Mouse (Mus musculus) myocyte (in vitro differentiated cells): ENCODE measurements around the gene 4930518I15Rik. TPM values are rescaled to one million over a fixed set of nuclear protein-coding genes. Genes with fewer than 3 reads are reported as not detected.

Experiments used
- H3K27me3 ChIP-seq: one replicate; pipeline ENCODE4 v1.6.1; 2011; ENCODE audit not compliant: control insufficient read depth, insufficient read depth, insufficient read length
- H3K36me3 ChIP-seq: one replicate; pipeline ENCODE4 v1.6.1; 2011; ENCODE audit not compliant: control insufficient read depth, insufficient read depth
- H3K4me2 ChIP-seq: one replicate; pipeline ENCODE4 v1.6.1; 2011; ENCODE audit warnings: low read depth, control low read depth
- H3K4me3 ChIP-seq: one replicate; pipeline ENCODE4 v1.5.1; 2011; ENCODE audit warnings: mild to moderate bottlenecking, control low read depth, moderate library complexity
- H3K79me2 ChIP-seq: one replicate; pipeline ENCODE4 v1.6.1; 2011; ENCODE audit not compliant: control insufficient read depth, insufficient read depth
- H3ac ChIP-seq: one replicate; pipeline ENCODE4 v1.6.1; 2011; ENCODE audit not compliant: control insufficient read depth, insufficient read length
- CEBPB ChIP-seq: IDR thresholded peaks from 2 replicates; pipeline ENCODE4 v1.6.1; 2011; ENCODE audit warnings: mild to moderate bottlenecking, moderate library complexity; ENCODE audit not compliant: poor library complexity, insufficient read depth, severe bottlenecking
- E2F4 ChIP-seq: IDR thresholded peaks from one replicate; pipeline ENCODE4 v1.6.1; 2011; ENCODE audit warnings: mild to moderate bottlenecking, control low read depth, moderate library complexity; ENCODE audit not compliant: insufficient read depth
- MAX ChIP-seq: IDR thresholded peaks from one replicate; pipeline ENCODE4 v1.6.1; 2011; ENCODE audit warnings: low read depth, mild to moderate bottlenecking, control low read depth
- MYOD1 ChIP-seq, 3 experiments: IDR thresholded peaks; one replicate each; pipeline ENCODE4 v1.6.1; 2011; ENCODE audit warnings: control low read depth in 2 of 3, low read depth in 2 of 3, mild to moderate bottlenecking in 2 of 3, moderate library complexity in 1 of 3; ENCODE audit not compliant: insufficient read length in 2 of 3, control insufficient read depth in 1 of 3
- MYOG ChIP-seq, 3 experiments: IDR thresholded peaks; one replicate each; pipeline ENCODE4 v1.6.1; 2011; ENCODE audit warnings: control low read depth in 2 of 3, low read depth in 2 of 3, mild to moderate bottlenecking in 2 of 3; ENCODE audit not compliant: insufficient read length in 2 of 3, control insufficient read depth in 1 of 3, insufficient read depth in 1 of 3
- POLR2A ChIP-seq: IDR thresholded peaks from one replicate; pipeline ENCODE4 v1.6.1; 2011; ENCODE audit warnings: low read depth, mild to moderate bottlenecking, control low read depth, moderate library complexity; ENCODE audit not compliant: insufficient read length
- POLR2AphosphoS2 ChIP-seq: IDR thresholded peaks from one replicate; pipeline ENCODE4 v1.6.1; 2011; ENCODE audit warnings: low read depth, control low read depth; ENCODE audit not compliant: insufficient read length
- REST ChIP-seq: IDR thresholded peaks from one replicate; pipeline ENCODE4 v1.6.1; 2011; ENCODE audit warnings: mild to moderate bottlenecking, control low read depth, moderate library complexity; ENCODE audit not compliant: insufficient read depth, insufficient read length
- SRF ChIP-seq: IDR thresholded peaks from one replicate; pipeline ENCODE4 v1.6.1; 2011; ENCODE audit warnings: low read depth; ENCODE audit not compliant: control insufficient read depth, insufficient read length
- TCF12 ChIP-seq: IDR thresholded peaks from one replicate; pipeline ENCODE4 v1.6.1; 2011; ENCODE audit warnings: mild to moderate bottlenecking, control low read depth; ENCODE audit not compliant: poor library complexity, insufficient read depth, severe bottlenecking
- TCF3 ChIP-seq: IDR thresholded peaks from one replicate; pipeline ENCODE4 v1.6.1; 2011; ENCODE audit warnings: low read depth, control low read depth; ENCODE audit not compliant: insufficient read length
- USF1 ChIP-seq: IDR thresholded peaks from one replicate; pipeline ENCODE4 v1.6.1; 2011; ENCODE audit warnings: low read depth, mild to moderate bottlenecking, control low read depth, moderate library complexity
- polyA plus RNA-seq: library from polyadenylated mRNA; unstranded; fragments of >200 nt; fragmentation: generic; extraction: Trizol; gene quantifications from one replicate; pipeline ENCODE4 v1.2.1, GENCODE M21; 2012; ENCODE audit warnings: missing spikeins

The 4930518I15Rik gene
- polyA plus RNA-seq, 1 experiment = 0.26 TPM

DNA sequence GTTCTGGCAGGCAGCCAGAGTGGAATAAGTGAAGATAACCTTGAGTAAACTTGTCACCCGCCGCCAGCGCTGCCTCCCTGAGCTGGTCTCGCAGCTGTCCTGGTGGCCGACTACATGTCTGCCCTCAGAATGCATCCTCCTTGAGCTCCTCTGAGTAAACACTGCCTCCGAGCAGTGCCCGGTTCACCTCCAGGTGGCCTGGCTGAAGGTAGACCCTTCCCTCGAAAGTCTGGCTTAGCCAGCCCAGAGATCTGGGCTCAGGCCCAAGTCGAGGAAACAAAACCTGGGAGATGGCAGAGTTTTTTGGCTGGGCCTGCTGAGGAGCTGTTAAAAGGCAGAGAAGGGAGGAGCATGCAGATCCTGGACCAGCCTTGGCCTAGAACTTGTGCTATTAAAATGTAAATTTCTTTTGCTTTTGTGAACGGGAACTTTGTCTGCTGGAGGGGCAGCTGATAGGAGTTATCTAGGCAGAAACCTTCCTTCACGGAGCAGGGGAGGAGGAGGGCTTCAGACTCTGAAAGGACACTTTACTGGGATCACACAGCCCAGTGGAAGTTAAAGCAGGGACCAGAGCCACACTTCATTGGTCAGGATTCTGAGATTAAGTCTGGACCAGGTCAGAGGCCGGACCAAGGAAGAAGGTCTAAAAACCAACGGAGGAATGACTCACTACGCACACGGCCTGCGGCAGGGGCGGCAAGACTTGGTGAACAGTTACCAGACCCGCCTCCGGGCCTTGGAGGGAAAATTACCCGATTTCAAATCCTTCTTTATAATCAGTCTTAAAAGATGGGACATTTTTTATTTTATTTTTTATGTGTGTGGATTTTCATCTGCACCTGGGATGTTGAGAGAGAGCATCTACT is 15.7 kb downstream of the 4930518I15Rik start:
- Histone ChIP-seq H3K27me3 (no peaks in the 10 kb centered on the region), H3K4me3 (peak overlapping the region; percentile 56), H3K36me3 (no peaks in the 10 kb centered on the region), H3K4me2 (peak overlapping the region; percentile 100), H3K79me2 (peaks cover 33% of the 10 kb centered on the region), H3ac (peak overlapping the region; percentile 86)
- TF ChIP-seq TCF12 (no peak), POLR2AphosphoS2 (no peak), MYOD1 (IDR thresholded peaks at IDR 0.05; ENCODE audit: control insufficient read depth in 1 of 3, insufficient read length in 2 of 3, low read depth in 2 of 3) (peak in 2 of 3 experiments; percentile 42 to 80), MAX (no peak), REST (no peak), MYOG (IDR thresholded peaks at IDR 0.05; ENCODE audit: control insufficient read depth in 1 of 3, insufficient read depth in 1 of 3, insufficient read length in 2 of 3, low read depth in 2 of 3) (peak in 2 of 3 experiments; percentile 70 to 80), POLR2A (no peak), SRF (no peak), CEBPB (no peak), USF1 (no peak), E2F4 (peak; percentile 65), TCF3 (no peak)

DNA sequence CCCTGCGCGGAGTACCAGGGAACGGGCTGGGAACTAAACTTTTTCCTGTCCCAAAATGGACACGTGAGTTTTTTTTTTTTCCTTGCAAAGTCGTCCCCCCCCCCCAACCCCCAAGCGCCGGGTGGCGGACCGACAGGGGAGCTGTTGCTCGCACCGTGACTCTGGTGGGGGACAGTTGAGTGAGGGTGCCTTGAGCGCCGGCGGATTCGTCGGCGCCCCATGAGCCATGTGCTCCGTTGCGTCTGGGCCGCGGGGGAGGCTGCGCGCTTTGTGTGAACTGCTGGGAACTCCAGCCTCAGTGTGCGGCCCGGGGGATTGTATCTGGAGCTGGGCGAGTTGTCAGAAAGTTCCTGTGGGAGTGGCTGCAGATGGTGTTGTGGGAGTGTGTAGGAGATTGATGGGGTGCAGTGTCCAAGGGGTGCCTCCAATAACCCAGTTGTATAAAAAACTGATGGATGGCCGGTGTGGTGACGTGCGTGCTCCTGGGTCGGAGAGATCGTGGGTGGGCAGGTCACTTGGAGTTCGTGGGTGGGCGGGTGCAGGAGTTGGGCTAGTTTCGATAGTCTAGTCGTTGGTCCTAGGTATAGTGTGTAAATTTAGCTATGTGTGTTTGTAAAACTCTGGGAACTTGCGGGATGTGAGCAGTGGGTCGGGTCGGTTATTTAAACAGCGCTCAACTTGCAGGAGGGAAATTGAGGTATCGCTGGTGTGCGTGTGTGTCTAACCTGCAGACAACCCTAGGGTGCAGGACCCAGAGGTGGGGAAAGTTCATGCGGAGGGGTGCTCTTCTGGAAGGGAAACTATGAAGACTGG is 16.5 kb downstream of the 4930518I15Rik start:
- no peaks in the 10 kb centered on the region for H3K36me3 ChIP-seq
- peak overlapping the region; percentile 56 for H3K4me3 ChIP-seq
- H3ac ChIP-seq = peak overlapping the region; percentile 86
- peak overlapping the region; percentile 100 for H3K4me2 ChIP-seq
- peaks cover 33% of the 10 kb centered on the region for H3K79me2 ChIP-seq
- TF ChIP-seq POLR2AphosphoS2 (peak; percentile 42), MYOG (IDR thresholded peaks at IDR 0.05; ENCODE audit: control insufficient read depth in 1 of 3, insufficient read depth in 1 of 3, insufficient read length in 2 of 3, low read depth in 2 of 3) (peak in 1 of 3 experiments; percentile 2), CEBPB (no peak), POLR2A (peak; percentile 67)
- H3K27me3 ChIP-seq = no peaks in the 10 kb centered on the region

- TF ChIP-seq USF1 (no peak), SRF (no peak), MYOG (IDR thresholded peaks at IDR 0.05; ENCODE audit: control insufficient read depth in 1 of 3, insufficient read depth in 1 of 3, insufficient read length in 2 of 3, low read depth in 2 of 3) (peak in 1 of 3 experiments; percentile 63), MAX (no peak), POLR2A (no peak), REST (no peak), TCF3 (no peak), E2F4 (no peak), MYOD1 (IDR thresholded peaks at IDR 0.05; ENCODE audit: control insufficient read depth in 1 of 3, insufficient read length in 2 of 3, low read depth in 2 of 3) (peak in 1 of 3 experiments; percentile 5), POLR2AphosphoS2 (no peak), TCF12 (no peak), CEBPB (no peak)
- Histone ChIP-seq H3K27me3 (no peaks in the 10 kb centered on the region), H3K36me3 (no peaks in the 10 kb centered on the region), H3ac (peak overlapping the region; percentile 86), H3K79me2 (peaks cover 33% of the 10 kb centered on the region), H3K4me2 (peak overlapping the region; percentile 100), H3K4me3 (peak overlapping the region; percentile 56)
These were observed 17.3 kb downstream of the 4930518I15Rik start for GRCm38 (mm10) chr2:156840301-156841027.

DNA sequence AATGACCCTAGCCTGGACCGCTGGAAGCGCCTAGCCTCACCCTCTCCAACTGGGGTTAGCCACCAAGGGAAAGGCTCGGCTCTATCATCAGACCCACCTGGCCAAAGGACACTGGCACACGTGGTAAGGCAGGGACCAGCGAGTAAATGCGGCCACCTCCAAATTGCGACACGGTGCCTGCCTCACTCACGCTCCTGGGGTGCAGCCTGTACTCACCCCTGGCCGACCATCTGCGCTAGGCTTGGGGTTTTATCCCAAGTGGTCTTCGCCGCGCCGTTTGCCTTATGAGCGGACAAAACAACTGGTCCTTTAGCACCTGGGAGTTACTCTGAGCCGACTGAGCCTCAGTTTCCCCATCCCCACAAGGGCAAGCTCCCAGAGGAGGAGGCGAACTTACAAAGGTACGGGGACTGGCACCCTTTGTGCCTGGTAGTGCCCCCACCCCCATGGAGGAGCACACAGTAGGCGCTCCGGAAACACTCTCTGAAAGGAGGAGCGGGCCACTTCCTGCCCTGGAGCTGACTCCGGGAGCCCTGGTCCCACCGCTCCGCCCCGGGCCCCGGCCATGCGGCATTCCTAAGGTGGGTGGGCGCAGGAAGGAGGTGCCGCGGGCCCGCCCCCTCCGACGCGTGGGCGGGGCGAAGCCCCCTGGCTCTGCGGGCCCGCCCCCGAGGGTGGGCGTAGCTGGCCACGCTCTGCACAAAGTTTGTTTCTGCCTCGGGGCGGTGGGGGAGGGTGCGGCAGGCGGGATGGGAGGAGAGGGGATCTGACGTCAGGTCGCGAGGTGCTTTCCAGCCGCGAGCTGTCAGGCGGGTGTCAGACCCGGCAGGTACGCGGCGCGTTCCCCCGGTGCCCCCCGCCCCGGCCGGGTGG is 18.2 kb downstream of the 4930518I15Rik start, which contains the start of gene Tgif2:
TSS of gene Tgif2 (plus strand) at position 689 of the 873 bp plus-strand sequence.
- H3K27me3 ChIP-seq = no peaks in the 10 kb centered on the region
- no peaks in the 10 kb centered on the region for H3K36me3 ChIP-seq
- peak within 1 kb of the TSS; percentile 56 for H3K4me3 ChIP-seq
- TF ChIP-seq MAX (no peak), MYOD1 (IDR thresholded peaks at IDR 0.05; ENCODE audit: control insufficient read depth in 1 of 3, insufficient read length in 2 of 3, low read depth in 2 of 3) (peak in 1 of 3 experiments; percentile 32), MYOG (IDR thresholded peaks at IDR 0.05; ENCODE audit: control insufficient read depth in 1 of 3, insufficient read depth in 1 of 3, insufficient read length in 2 of 3, low read depth in 2 of 3) (no peak), E2F4 (no peak), POLR2AphosphoS2 (peak; percentile 35), TCF12 (no peak), CEBPB (no peak), REST (no peak), SRF (no peak), USF1 (no peak), POLR2A (peak; percentile 81), TCF3 (no peak)
- H3K79me2 ChIP-seq = peaks cover 33% of the 10 kb centered on the region
- H3K4me2 ChIP-seq = peak within 1 kb of the TSS; percentile 100
- H3ac ChIP-seq = peak within 1 kb of the TSS; percentile 86
